Mouse (Mus musculus) spleen, adult 2 months (tissue): ENCODE results near the gene Nectin2.

Source experiments
- CTCF ChIP-seq: fragments of 200-500 bp; IDR thresholded peaks from 2 replicates; pipeline ENCODE4 v1.5.1; 2011; ENCODE audit warnings: mild to moderate bottlenecking, inconsistent platforms; ENCODE audit not compliant: insufficient read depth, insufficient read length, insufficient replicate concordance; ENCODE audit errors: extremely low read depth
- POLR2A ChIP-seq: fragments of 200-500 bp; IDR thresholded peaks from 2 replicates; pipeline ENCODE4 v1.6.1; 2011; ENCODE audit warnings: low read depth, low read length, inconsistent platforms

GRCm38 (mm10) chr7:19683771-19684201, 66.5 kb downstream of the Nectin2 start:
- no peak for TF ChIP-seq CTCF
- TF ChIP-seq POLR2A = no peak
